In genomic region chr3:99290064-99290702, GRCm38 (mm10) we compare ENCODE assay signal across 9 mouse cellular contexts. TPM values are rescaled to one million over a fixed set of nuclear protein-coding genes. Genes with fewer than 3 reads are reported as not detected.
DNase-seq lines count a peak whose midpoint lies in the region; ATAC-seq and TF ChIP-seq lines count a peak whose summit lies in the region.
"Had no signal": no experiment of that assay in that cellular context is flagged by ENCODE, and none has a peak within 500 bp of the region (broad histone marks: within the 10 kb centered on the region; RNA-seq: fewer than 3 reads in every experiment).

No protein-coding gene starts in this region.

- no peaks in the 10 kb centered on the region for H3K9me3 ChIP-seq in midbrain, embryonic 12.5 days
- no peaks in the 10 kb centered on the region for H3K9me3 ChIP-seq in liver, postnatal 0 days (ENCODE audit: low read length)

- WGBS in heart, adult 2 months: 22% methylated on average over 6 of the region's 6 CpGs
- WGBS in midbrain, embryonic 12.5 days: 38% methylated on average over 6 of the region's 6 CpGs
- 50% methylated on average over 6 of the region's 6 CpGs for WGBS in liver, postnatal 0 days (ENCODE audit: insufficient replicate concordance)
- WGBS in thymus, adult 2 months: 55% methylated on average over 6 of the region's 6 CpGs

- H3K9ac ChIP-seq in heart, adult 2 months (ENCODE audit: low read depth, low read length): no peak overlapping the region
- H3K9ac ChIP-seq in midbrain, embryonic 12.5 days (replicated peaks): no peak overlapping the region
- no peak overlapping the region for H3K9ac ChIP-seq in liver, postnatal 0 days (replicated peaks)

- H3K36me3 ChIP-seq in heart, adult 2 months (ENCODE audit: control insufficient read depth, insufficient read depth, low read length): no peaks in the 10 kb centered on the region
- H3K36me3 ChIP-seq in midbrain, embryonic 12.5 days: no peaks in the 10 kb centered on the region
- no peaks in the 10 kb centered on the region for H3K36me3 ChIP-seq in liver, postnatal 0 days (replicated peaks; ENCODE audit: insufficient read depth, low read length)
- no peaks in the 10 kb centered on the region for H3K36me3 ChIP-seq in thymus, adult 2 months (ENCODE audit: control insufficient read depth, insufficient read depth, low read length)

- H3K27ac ChIP-seq in heart, adult 2 months: no peak overlapping the region
- H3K27ac ChIP-seq in midbrain, embryonic 12.5 days (replicated peaks): no peak overlapping the region
- H3K27ac ChIP-seq in liver, postnatal 0 days (ENCODE audit: low read depth): no peak overlapping the region
- H3K27ac ChIP-seq in thymus, adult 2 months (ENCODE audit: control insufficient read depth, insufficient read depth, low read length): no peak overlapping the region

- 0 out of 2 replicates have a peak, but pooled peaks have one; percentile 30 for ATAC-seq in midbrain, embryonic 12.5 days (ENCODE audit: low FRiP score, low read depth)
- no peak for ATAC-seq in liver, postnatal 0 days

- H3K4me3 ChIP-seq in heart, adult 2 months: no peak overlapping the region
- no peak overlapping the region for H3K4me3 ChIP-seq in midbrain, embryonic 12.5 days
- no peak overlapping the region for H3K4me3 ChIP-seq in liver, postnatal 0 days (ENCODE audit: low read depth, low read length)
- no peak overlapping the region for H3K4me3 ChIP-seq in thymus, adult 2 months (ENCODE audit: control insufficient read depth, insufficient read depth, low read length)
- H3K4me3 ChIP-seq: erythroblast, embryonic 14.5 days had no signal

- TF ChIP-seq EP300 in heart, adult 2 months (IDR thresholded peaks at IDR 0.05; ENCODE audit: insufficient read depth, low read depth, low read length): no peak
- no peak for TF ChIP-seq EP300 in liver, postnatal 0 days (IDR thresholded peaks at IDR 0.05; ENCODE audit: low read depth)

- DNase-seq in heart, adult 2 months: peak; percentile 15 to 18
- DNase-seq in heart, adult 8-10 months (ENCODE audit: low spot score): no peak
- DNase-seq in gastrocnemius, adult 18-20 months (ENCODE audit: low spot score): peak; percentile 86
- DNase-seq in kidney, adult 18-20 months: peak; percentile 17
- no peak for DNase-seq in liver, postnatal 0 days
- no peak for DNase-seq in thymus, adult 2 months
- no peak for DNase-seq in frontal cortex, adult 2 months (ENCODE audit: extremely low spot score in 1 of 2, low spot score in 1 of 2)

- no peaks in the 10 kb centered on the region for H3K4me1 ChIP-seq in heart, adult 2 months (ENCODE audit: control insufficient read depth, insufficient read depth, low read length)
- H3K4me1 ChIP-seq in midbrain, embryonic 12.5 days: peaks cover 4% of the 10 kb centered on the region
- no peaks in the 10 kb centered on the region for H3K4me1 ChIP-seq in liver, postnatal 0 days (ENCODE audit: insufficient read depth)
- no peaks in the 10 kb centered on the region for H3K4me1 ChIP-seq in thymus, adult 2 months (replicated peaks; ENCODE audit: control insufficient read depth, insufficient read depth, low read length)

- no peak for TF ChIP-seq CTCF in heart, adult 2 months (IDR thresholded peaks at IDR 0.05)
- TF ChIP-seq CTCF in liver, postnatal 0 days (IDR thresholded peaks at IDR 0.05; ENCODE audit: low read depth): no peak
- TF ChIP-seq CTCF in thymus, adult 2 months (IDR thresholded peaks at IDR 0.05; ENCODE audit: borderline replicate concordance, control insufficient read depth, extremely low read depth, insufficient read depth, low read length, poor library complexity): no peak

- no peaks in the 10 kb centered on the region for H3K27me3 ChIP-seq in heart, adult 2 months (ENCODE audit: control insufficient read depth, insufficient read depth, low read length)
- H3K27me3 ChIP-seq in midbrain, embryonic 12.5 days: no peaks in the 10 kb centered on the region
- H3K27me3 ChIP-seq in liver, postnatal 0 days (ENCODE audit: insufficient read depth, low read length): no peaks in the 10 kb centered on the region
- no peaks in the 10 kb centered on the region for H3K27me3 ChIP-seq in thymus, adult 2 months (ENCODE audit: control insufficient read depth, insufficient read depth, low read length)

- intact Hi-C loops in heart, adult 2 months (cut with DNase I): no loop called here

- no peak overlapping the region for H3K4me2 ChIP-seq in midbrain, embryonic 12.5 days (replicated peaks)
- no peak overlapping the region for H3K4me2 ChIP-seq in liver, postnatal 0 days (ENCODE audit: low read depth, low read length)

- H3K79me2 ChIP-seq in heart, adult 2 months (replicated peaks; ENCODE audit: control insufficient read depth, insufficient read depth, low read length): no peaks in the 10 kb centered on the region

- no peak for TF ChIP-seq POLR2A in heart, adult 2 months (IDR thresholded peaks at IDR 0.05; ENCODE audit: insufficient read depth, low read depth, low read length)
- no peak for TF ChIP-seq POLR2A in thymus, adult 2 months (IDR thresholded peaks at IDR 0.05; ENCODE audit: control insufficient read depth, extremely low read depth, insufficient read depth, low read length, poor library complexity)

RNA-seq across cellular contexts. Expression of gene Tbx15, which starts 50.0 kb away (rescaled TPM):
- under 1 TPM; 0.07 to 0.29 TPM for total RNA-seq in heart, adult 2 months (2021)
- 0.18 and 0.27 TPM in 2 replicates for polyA plus RNA-seq in heart, adult 2 months (2012; rRNA removed)
- total RNA-seq in heart, adult 8-10 months (2022): under 1 TPM; 0.88 to 0.98 (median 0.93) TPM
- total RNA-seq in gastrocnemius, adult 18-20 months (2021): 100 to 1,000 TPM; 125 to 144 TPM
- 2.5 and 2.7 TPM in 2 replicates for polyA plus RNA-seq in midbrain, embryonic 12.5 days (2016; fragmentation: Nextera tagmentation; extraction: Ambion mirVana)
- 0.13 and 0.19 TPM in 2 replicates for polyA plus RNA-seq in liver, postnatal 0 days (2015; fragmentation: Nextera tagmentation; extraction: Ambion mirVana)
- 0.34 and 0.62 TPM in 2 replicates for polyA plus RNA-seq in thymus, adult 2 months (2012; rRNA removed)
- 0.95 and 0.96 TPM in 2 replicates for polyA plus RNA-seq in frontal cortex, adult 2 months (2012; rRNA removed)
- polyA plus RNA-seq: erythroblast, embryonic 14.5 days had no signal

Comparison
In these comparisons a context has a peak if more than half of its experiments do, and no peak if none do; other contexts are left out.
1. DNase-seq: peak in heart, adult 2 months (2 of 2), gastrocnemius, adult 18-20 months (single experiment) and kidney, adult 18-20 months (single experiment); none in heart, adult 8-10 months (single experiment), liver, postnatal 0 days (single experiment), thymus, adult 2 months (single experiment) and frontal cortex, adult 2 months (0 of 2).